Mouse (Mus musculus): ENCODE measurements at regions not wholly inside any gene's neighbourhood (a gene's known extent, or its start where the extent isn't known, plus 50 kb on each side); places are given as distances from the start of the nearest gene placed in this dataset.
"Not testable (repeated sequence)": the region's sequence is repeated elsewhere in the genome, so short reads cannot be mapped to it uniquely, and the experiment has no call there.

DNA sequence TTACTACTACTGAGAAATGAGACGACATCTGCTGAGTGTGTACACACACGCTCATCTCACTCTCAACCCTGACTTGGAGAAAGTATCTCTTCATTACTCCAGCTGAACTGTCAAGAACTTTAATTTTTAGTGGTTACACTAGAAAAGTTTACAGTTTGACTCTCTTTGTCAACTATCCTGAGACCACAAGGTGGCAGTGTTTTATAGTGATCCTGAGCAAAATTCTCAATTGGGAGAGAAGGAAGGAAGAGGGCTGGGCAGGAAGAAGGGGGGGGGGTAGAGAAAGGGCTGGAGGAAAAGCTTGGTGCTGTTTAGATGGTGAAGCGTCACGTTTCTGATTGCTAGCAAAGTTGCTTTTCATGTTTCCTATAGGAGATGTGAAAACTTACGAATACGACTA, 158.8 kb upstream of the Olfr1507 start:
- H3K4me3 ChIP-seq (ENCODE audit: insufficient read depth, low read depth, low read length), result no peak overlapping the region
- WGBS, result 69% methylated on average over 6 of the region's 6 CpGs
- no peaks in the 10 kb centered on the region for H3K4me1 ChIP-seq (ENCODE audit: control insufficient read depth, insufficient read depth, low read length)
- H3K27ac ChIP-seq (ENCODE audit: insufficient read depth, low read depth, low read length), result no peak overlapping the region
- TF ChIP-seq CTCF (IDR thresholded peaks at IDR 0.05; ENCODE audit: insufficient read depth, low read depth, low read length), result no peak
- TF ChIP-seq POLR2A (IDR thresholded peaks at IDR 0.05; ENCODE audit: insufficient read depth, low read depth, low read length), result no peak

DNA sequence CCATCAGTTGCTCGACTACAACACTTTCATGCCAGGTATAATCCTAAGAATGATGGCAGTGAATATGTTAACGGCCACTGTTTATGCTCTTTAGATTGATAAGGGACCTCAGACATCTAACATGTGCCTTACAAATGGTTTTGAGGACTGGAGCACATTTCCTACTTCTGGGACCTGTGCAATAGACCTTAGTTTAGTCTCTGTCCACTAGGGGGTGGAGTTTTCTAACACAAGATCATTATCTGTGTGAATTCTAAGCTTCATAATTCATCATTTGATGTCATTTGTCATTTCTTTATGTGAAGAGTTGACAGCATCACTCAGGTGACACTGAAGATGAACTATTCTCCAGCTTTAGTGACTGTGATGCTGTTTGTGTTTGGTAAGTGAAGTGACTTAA, 142.6 kb upstream of the Olfr1507 start:
- no peak overlapping the region for H3K27ac ChIP-seq (ENCODE audit: insufficient read depth, low read depth, low read length)
- 67% methylated on average over 2 of the region's 2 CpGs for WGBS
- no peaks in the 10 kb centered on the region for H3K4me1 ChIP-seq (ENCODE audit: control insufficient read depth, insufficient read depth, low read length)
- H3K4me3 ChIP-seq (ENCODE audit: insufficient read depth, low read depth, low read length), result no peak overlapping the region
- TF ChIP-seq POLR2A (IDR thresholded peaks at IDR 0.05; ENCODE audit: insufficient read depth, low read depth, low read length), result no peak
- TF ChIP-seq CTCF (IDR thresholded peaks at IDR 0.05; ENCODE audit: insufficient read depth, low read depth, low read length), result no peak

DNA sequence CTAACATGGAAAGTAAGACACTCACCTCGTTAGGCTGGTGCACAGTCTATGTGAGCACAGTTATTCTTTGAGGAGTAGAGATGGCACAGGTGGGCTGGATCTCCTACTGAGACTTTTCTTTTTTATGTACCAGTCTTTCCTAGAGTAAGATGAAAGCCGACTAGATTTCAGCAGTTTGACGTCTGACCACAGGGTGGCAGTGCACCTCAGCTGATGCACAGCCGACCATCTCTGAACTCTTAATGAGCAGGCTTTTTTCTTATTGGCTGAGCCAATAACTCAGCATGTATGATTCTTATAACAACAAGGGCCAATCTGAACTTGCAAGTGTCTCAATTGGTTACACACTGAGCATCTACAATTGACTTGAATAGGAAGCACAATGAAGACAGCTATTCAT, 126.6 kb upstream of the Olfr1507 start:
- 36% methylated on average over 4 of the region's 4 CpGs for WGBS
- no peaks in the 10 kb centered on the region for H3K4me1 ChIP-seq (ENCODE audit: control insufficient read depth, insufficient read depth, low read length)
- TF ChIP-seq CTCF (IDR thresholded peaks at IDR 0.05; ENCODE audit: insufficient read depth, low read depth, low read length) (no peak), POLR2A (IDR thresholded peaks at IDR 0.05; ENCODE audit: insufficient read depth, low read depth, low read length) (no peak)
- H3K4me3 ChIP-seq (ENCODE audit: insufficient read depth, low read depth, low read length), result no peak overlapping the region
- no peak overlapping the region for H3K27ac ChIP-seq (ENCODE audit: insufficient read depth, low read depth, low read length)

DNA sequence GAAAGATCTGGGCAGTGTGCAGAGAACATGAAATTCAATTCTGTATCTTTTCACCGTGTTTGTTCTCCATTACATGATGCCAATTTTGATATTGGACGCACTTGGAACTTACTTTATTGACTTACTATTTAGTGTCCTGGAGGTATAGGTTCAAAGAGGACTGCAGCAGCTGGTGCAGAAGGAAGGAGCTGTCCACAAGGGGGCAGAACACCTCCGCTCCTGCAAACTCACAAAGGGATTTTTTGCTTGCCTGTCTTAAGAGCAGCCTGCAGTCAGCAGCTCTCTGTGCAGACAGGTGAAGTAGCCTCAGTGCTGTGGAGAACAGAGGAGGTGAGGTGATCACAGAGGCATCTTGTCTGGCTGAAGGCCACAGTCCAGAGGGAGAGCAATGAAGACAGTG, 84.8 kb upstream of the Olfr1507 start:
- H3K4me3 ChIP-seq (ENCODE audit: insufficient read depth, low read depth, low read length), result no peak overlapping the region
- H3K27ac ChIP-seq (ENCODE audit: insufficient read depth, low read depth, low read length), result no peak overlapping the region
- WGBS, result 48% methylated on average over 3 of the region's 3 CpGs
- H3K4me1 ChIP-seq (ENCODE audit: control insufficient read depth, insufficient read depth, low read length), result no peaks in the 10 kb centered on the region
- TF ChIP-seq POLR2A (IDR thresholded peaks at IDR 0.05; ENCODE audit: insufficient read depth, low read depth, low read length) (no peak), CTCF (IDR thresholded peaks at IDR 0.05; ENCODE audit: insufficient read depth, low read depth, low read length) (no peak)

DNA sequence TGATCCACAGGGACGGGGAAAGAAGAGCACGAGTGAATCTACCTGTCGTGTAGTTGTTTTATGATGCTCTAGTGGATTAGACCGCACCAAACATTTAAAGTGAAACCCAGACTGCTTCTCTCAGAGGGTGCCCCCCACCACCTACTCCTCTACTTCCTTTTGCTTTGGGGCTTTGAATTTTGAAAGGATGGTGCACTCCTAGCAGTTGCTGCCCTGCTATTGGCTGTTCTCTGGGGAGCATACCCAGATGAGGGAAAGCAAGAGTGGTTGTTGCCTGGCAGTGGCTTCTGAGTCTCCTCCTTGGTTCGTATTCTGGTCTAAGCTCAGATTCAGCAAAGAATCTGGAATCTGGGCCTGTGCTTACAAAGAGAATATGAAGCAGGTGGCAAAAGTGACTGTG, 71.4 kb upstream of the Olfr1507 start:
- H3K27ac ChIP-seq (ENCODE audit: insufficient read depth, low read depth, low read length), result no peak overlapping the region
- 81% methylated on average over 5 of the region's 5 CpGs for WGBS
- no peak overlapping the region for H3K4me3 ChIP-seq (ENCODE audit: insufficient read depth, low read depth, low read length)
- TF ChIP-seq CTCF (IDR thresholded peaks at IDR 0.05; ENCODE audit: insufficient read depth, low read depth, low read length) (no peak), POLR2A (IDR thresholded peaks at IDR 0.05; ENCODE audit: insufficient read depth, low read depth, low read length) (no peak)
- H3K4me1 ChIP-seq (ENCODE audit: control insufficient read depth, insufficient read depth, low read length), result no peaks in the 10 kb centered on the region

DNA sequence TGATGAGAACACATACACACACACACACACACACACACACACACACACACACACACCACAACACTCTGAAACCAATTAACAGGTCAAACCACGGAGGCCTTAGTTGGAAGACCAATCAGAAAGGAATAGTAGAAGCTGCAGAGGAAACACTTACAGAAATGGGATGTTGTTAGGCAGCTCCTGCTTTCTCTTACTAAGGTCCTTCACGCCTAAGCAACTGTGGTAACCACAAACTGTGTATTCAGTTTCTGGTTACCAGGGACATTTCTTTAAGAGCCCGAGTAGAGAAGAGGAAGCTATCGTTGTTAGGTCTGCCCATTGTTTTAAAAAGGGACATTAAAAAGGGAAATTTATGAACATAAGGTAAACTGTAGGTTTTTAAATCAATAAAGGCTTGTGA, 70.1 kb upstream of the Olfr1507 start:
- WGBS, result 64% methylated on average over 4 of the region's 4 CpGs
- TF ChIP-seq CTCF (IDR thresholded peaks at IDR 0.05; ENCODE audit: insufficient read depth, low read depth, low read length) (no peak), POLR2A (IDR thresholded peaks at IDR 0.05; ENCODE audit: insufficient read depth, low read depth, low read length) (no peak)

DNA sequence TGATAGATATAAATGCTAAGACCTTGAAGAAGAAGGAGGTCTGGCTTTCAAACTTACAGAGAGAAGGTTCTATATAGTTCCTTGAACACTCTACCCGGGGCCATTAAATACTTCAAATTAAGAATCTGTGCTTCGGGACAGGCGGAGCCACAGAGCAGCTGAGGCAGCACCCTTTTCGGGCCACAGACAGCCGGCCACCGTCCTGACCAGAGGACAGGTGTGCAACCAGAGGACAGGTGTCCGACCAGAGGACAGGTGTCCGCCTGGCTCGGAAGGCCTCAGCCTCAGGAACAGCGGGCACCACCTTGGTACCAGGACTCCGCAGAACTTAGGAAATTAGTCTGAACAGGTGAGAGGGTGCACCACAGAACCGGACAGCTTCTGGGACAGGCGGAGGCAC, 60.8 kb upstream of the Olfr1507 start:
- H3K4me3 ChIP-seq (ENCODE audit: insufficient read depth, low read depth, low read length); H3K27ac ChIP-seq (ENCODE audit: insufficient read depth, low read depth, low read length); H3K4me1 ChIP-seq (ENCODE audit: control insufficient read depth, insufficient read depth, low read length): not testable (repeated sequence)
- 93% methylated on average over 13 of the region's 13 CpGs for WGBS

More for the DNA sequence above, 70.1 kb upstream of the Olfr1507 start:
- no peak overlapping the region for H3K27ac ChIP-seq (ENCODE audit: insufficient read depth, low read depth, low read length)
- H3K4me1 ChIP-seq (ENCODE audit: control insufficient read depth, insufficient read depth, low read length), result no peaks in the 10 kb centered on the region
- no peak overlapping the region for H3K4me3 ChIP-seq (ENCODE audit: insufficient read depth, low read depth, low read length)

DNA sequence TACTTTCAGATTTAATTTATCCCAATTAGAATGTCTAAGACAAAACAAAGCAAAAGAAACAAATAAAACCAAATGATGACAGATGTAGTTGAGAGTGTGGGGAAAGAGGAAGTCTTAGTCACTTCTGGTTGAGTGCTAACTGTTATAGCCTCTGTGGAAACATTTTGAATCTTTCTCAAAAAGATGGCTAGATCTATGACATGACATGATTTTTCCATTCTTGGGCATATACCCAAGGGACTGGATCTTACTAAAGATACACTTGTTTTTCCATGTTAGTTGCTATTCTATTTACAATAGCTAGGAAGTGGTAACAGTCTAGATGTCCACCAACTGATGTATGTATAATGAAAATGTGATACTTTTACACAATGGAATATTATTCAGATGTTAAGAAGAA, 57.9 kb upstream of the Olfr1507 start:
- TF ChIP-seq POLR2A (IDR thresholded peaks at IDR 0.05; ENCODE audit: insufficient read depth, low read depth, low read length) (no peak), CTCF (IDR thresholded peaks at IDR 0.05; ENCODE audit: insufficient read depth, low read depth, low read length) (no peak)
- no peak overlapping the region for H3K27ac ChIP-seq (ENCODE audit: insufficient read depth, low read depth, low read length)
- H3K4me1 ChIP-seq (ENCODE audit: control insufficient read depth, insufficient read depth, low read length), result no peaks in the 10 kb centered on the region
- H3K4me3 ChIP-seq (ENCODE audit: insufficient read depth, low read depth, low read length), result no peak overlapping the region

DNA sequence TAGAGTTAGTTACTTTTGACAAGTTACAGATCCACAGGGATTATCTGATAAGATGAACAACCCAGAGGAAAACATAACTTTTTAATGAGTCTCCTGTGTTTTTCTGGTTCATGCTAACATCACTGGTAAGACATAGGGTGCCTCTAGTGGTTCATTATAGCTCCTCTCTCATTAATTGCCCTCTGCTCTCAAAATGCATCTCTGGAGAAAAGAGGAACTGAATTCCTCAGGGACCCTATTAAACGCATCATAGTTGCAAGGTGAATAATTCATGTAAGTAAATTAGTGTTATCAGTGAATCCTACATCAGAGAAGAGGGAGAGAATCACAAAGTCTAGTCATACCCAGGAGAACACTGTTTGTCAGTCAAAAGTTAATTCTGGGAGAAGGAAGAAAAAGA, 52.4 kb upstream of the Olfr1507 start:
- WGBS, result 62% methylated on average over 1 of the region's 1 CpGs
- no peak for TF ChIP-seq CTCF (IDR thresholded peaks at IDR 0.05; ENCODE audit: insufficient read depth, low read depth, low read length)
- TF ChIP-seq POLR2A (IDR thresholded peaks at IDR 0.05; ENCODE audit: insufficient read depth, low read depth, low read length), result no peak
- no peak overlapping the region for H3K27ac ChIP-seq (ENCODE audit: insufficient read depth, low read depth, low read length)
- H3K4me3 ChIP-seq (ENCODE audit: insufficient read depth, low read depth, low read length), result no peak overlapping the region
- H3K4me1 ChIP-seq (ENCODE audit: control insufficient read depth, insufficient read depth, low read length), result no peaks in the 10 kb centered on the region

Data from olfactory bulb, adult 2 months (tissue).